Mouse (Mus musculus) cerebellum, adult 2 months (tissue): ENCODE data around the gene Gpr107. TPM values are rescaled to one million over a fixed set of nuclear protein-coding genes. Genes with fewer than 3 reads are reported as not detected.
A peak's percentile ranks its signal among the peaks of the same experiment; 100 is the strongest.

Source experiments
- DNase-seq, 2 experiments: peaks; one replicate each; pipeline ENCODE4 v3.0.0; 2021
- H3K27ac ChIP-seq: fragments of 200-500 bp; 2 replicates; pipeline ENCODE4 v1.5.1; 2012; ENCODE audit warnings: low read length, control low read depth, inconsistent platforms; ENCODE audit not compliant: insufficient read depth
- H3K27me3 ChIP-seq: fragments of 200-500 bp; 2 replicates; pipeline ENCODE4 v1.6.1; 2012; ENCODE audit warnings: inconsistent platforms, mild to moderate bottlenecking, low read length, moderate library complexity; ENCODE audit not compliant: control insufficient read depth, insufficient read depth
- H3K4me1 ChIP-seq: fragments of 200-500 bp; 2 replicates; pipeline ENCODE4 v1.6.1; 2011; ENCODE audit warnings: low read length; ENCODE audit not compliant: control insufficient read depth, insufficient read depth
- H3K4me3 ChIP-seq: fragments of 200-500 bp; replicated peaks from 2 replicates; pipeline ENCODE3; 2011; ENCODE audit warnings: mild to moderate bottlenecking, low read depth, low read length, control low read depth; ENCODE audit not compliant: insufficient read depth
- CTCF ChIP-seq: fragments of 200-500 bp; IDR thresholded peaks from 2 replicates; pipeline ENCODE4 v1.5.1; 2011; ENCODE audit warnings: low read depth, mild to moderate bottlenecking, control low read depth, low read length, moderate library complexity, borderline replicate concordance; ENCODE audit not compliant: insufficient read depth
- POLR2A ChIP-seq: fragments of 200-500 bp; IDR thresholded peaks from 2 replicates; pipeline ENCODE4 v1.6.1; 2011; ENCODE audit warnings: low read length, control low read depth, borderline replicate concordance; ENCODE audit not compliant: insufficient read depth
- WGBS: fragments of 180-500 bp; shearing (Covaris S2); methylation state at CpG from one replicate; pipeline ENCODE4 v1.1.7; 2018; 5-methylcytosine and 5-hydroxymethylcytosine counted together
- polyA plus RNA-seq: library from polyadenylated mRNA; depleted of rRNA; stranded (reverse); fragments of >200 nt; gene quantifications from 2 replicates; pipeline ENCODE4 v1.2.3, GENCODE M21; 2012

Gpr107 gene
- polyA plus RNA-seq, 1 experiment = 30.0 TPM

GRCm38 (mm10) chr2:31180081-31180551 is 28.0 kb downstream of the Gpr107 start:
- Histone ChIP-seq H3K27me3 (no peaks in the 10 kb centered on the region), H3K4me3 (no peak overlapping the region), H3K27ac (no peak overlapping the region), H3K4me1 (no peaks in the 10 kb centered on the region)
- DNase-seq = no peak
- WGBS = 61% methylated on average over 7 of the region's 7 CpGs
- TF ChIP-seq POLR2A = no peak

GRCm38 (mm10) chr2:31182786-31183330 is 30.7 kb downstream of the Gpr107 start:
- no peak overlapping the region for H3K27ac ChIP-seq
- 82% methylated on average over 6 of the region's 6 CpGs for WGBS
- no peak for TF ChIP-seq CTCF
- TF ChIP-seq POLR2A = no peak
- no peaks in the 10 kb centered on the region for H3K27me3 ChIP-seq
- H3K4me1 ChIP-seq = peaks cover 15% of the 10 kb centered on the region
- no peak overlapping the region for H3K4me3 ChIP-seq
- DNase-seq = no peak

DNA sequence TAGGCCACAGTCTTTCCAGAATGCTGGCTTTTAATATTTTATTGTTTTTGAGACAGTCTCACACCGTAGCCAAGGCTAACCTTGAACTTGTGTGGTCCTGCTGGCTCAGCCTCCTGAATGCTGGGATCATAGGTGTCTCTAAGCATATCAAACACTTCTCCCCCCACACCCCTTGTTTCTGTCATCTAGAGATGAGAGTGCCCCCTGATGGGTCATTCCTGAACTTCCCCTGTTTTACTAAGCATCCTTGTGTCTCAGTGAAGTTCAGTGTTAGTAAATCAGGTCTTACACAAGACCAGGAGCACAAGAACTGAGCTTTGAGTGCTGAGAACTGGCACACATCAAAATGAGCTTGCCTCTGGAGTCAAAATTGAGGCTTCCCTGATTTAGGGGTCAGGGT is 31.7 kb downstream of the Gpr107 start:
- Histone ChIP-seq H3K27ac (no peak overlapping the region), H3K27me3 (no peaks in the 10 kb centered on the region), H3K4me1 (peaks cover 15% of the 10 kb centered on the region), H3K4me3 (no peak overlapping the region)
- 94% methylated on average over 1 of the region's 1 CpGs for WGBS
- DNase-seq = no peak
- TF ChIP-seq CTCF (0 out of 2 replicates have a peak, but pooled peaks have one; percentile 6), POLR2A (no peak)

DNA sequence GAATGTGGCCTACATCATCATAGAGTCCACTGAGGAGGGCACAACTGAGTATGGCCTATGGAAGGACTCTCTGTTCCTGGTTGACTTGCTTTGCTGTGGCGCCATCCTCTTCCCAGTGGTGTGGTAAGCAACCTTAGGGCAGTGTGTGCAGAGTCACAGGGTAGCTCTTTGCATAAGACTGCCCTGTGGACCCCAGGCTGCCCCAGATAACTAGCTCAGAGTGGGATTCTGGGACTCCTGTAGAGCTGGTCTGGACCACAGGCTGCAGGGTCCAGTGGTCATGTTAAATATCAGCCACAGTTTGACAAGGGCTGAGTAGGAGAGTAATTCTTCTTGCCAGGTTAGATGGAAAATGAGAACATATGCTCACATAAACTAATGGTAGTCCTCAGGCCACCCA is 36.6 kb downstream of the Gpr107 start:
- TF ChIP-seq POLR2A (no peak), CTCF (no peak)
- DNase-seq = no peak
- Histone ChIP-seq H3K4me1 (peaks cover 15% of the 10 kb centered on the region), H3K4me3 (no peak overlapping the region), H3K27me3 (no peaks in the 10 kb centered on the region), H3K27ac (no peak overlapping the region)
- WGBS = 100% methylated on average over 1 of the region's 1 CpGs

- H3K27ac ChIP-seq = no peak overlapping the region
- no peaks in the 10 kb centered on the region for H3K27me3 ChIP-seq
- no peak for DNase-seq
- WGBS = 95% methylated on average over 3 of the region's 3 CpGs
- TF ChIP-seq POLR2A (no peak), CTCF (no peak)
- peaks cover 15% of the 10 kb centered on the region for H3K4me1 ChIP-seq
- H3K4me3 ChIP-seq = no peak overlapping the region
These were observed 37.5 kb downstream of the Gpr107 start for GRCm38 (mm10) chr2:31189654-31190053.

GRCm38 (mm10) chr2:31191765-31192164 is 39.6 kb downstream of the Gpr107 start:
- DNase-seq = no peak
- no peaks in the 10 kb centered on the region for H3K27me3 ChIP-seq
- 65% methylated on average over 8 of the region's 8 CpGs for WGBS
- no peak overlapping the region for H3K27ac ChIP-seq
- no peak overlapping the region for H3K4me3 ChIP-seq
- H3K4me1 ChIP-seq = peaks cover 12% of the 10 kb centered on the region
- TF ChIP-seq POLR2A = no peak
- no peak for TF ChIP-seq CTCF

- Histone ChIP-seq H3K4me1 (peaks cover 22% of the 10 kb centered on the region), H3K4me3 (no peak overlapping the region), H3K27me3 (no peaks in the 10 kb centered on the region), H3K27ac (no peak overlapping the region)
- WGBS = 61% methylated on average over 7 of the region's 7 CpGs
- DNase-seq = peak; percentile 46 to 55
- TF ChIP-seq POLR2A (no peak), CTCF (peak; percentile 91)
These were observed 42.4 kb downstream of the Gpr107 start for GRCm38 (mm10) chr2:31194356-31195021.

GRCm38 (mm10) chr2:31198621-31199020 is 46.5 kb downstream of the Gpr107 start:
- H3K27me3 ChIP-seq = no peaks in the 10 kb centered on the region
- no peak overlapping the region for H3K4me3 ChIP-seq
- H3K4me1 ChIP-seq = peaks cover 26% of the 10 kb centered on the region
- TF ChIP-seq CTCF (no peak), POLR2A (no peak)
- H3K27ac ChIP-seq = peak overlapping the region; percentile 2; the same call in 1 of the 2 replicates
- peak in 1 of 2 experiments; percentile 63 for DNase-seq
- WGBS = 29% methylated on average over 4 of the region's 4 CpGs
